Mouse (Mus musculus): ENCODE results near the gene Klra1. TPM values are rescaled to one million over a fixed set of nuclear protein-coding genes. Genes with fewer than 3 reads are reported as not detected.
"Not testable (repeated sequence)": the region's sequence is repeated elsewhere in the genome, so short reads cannot be mapped to it uniquely, and the experiment has no call there.

Gene Klra1
- total RNA-seq (2021) = not detected
- long read RNA-seq, experiment 1 = 0 reads
- long read RNA-seq, experiment 2 = 0 reads

DNA sequence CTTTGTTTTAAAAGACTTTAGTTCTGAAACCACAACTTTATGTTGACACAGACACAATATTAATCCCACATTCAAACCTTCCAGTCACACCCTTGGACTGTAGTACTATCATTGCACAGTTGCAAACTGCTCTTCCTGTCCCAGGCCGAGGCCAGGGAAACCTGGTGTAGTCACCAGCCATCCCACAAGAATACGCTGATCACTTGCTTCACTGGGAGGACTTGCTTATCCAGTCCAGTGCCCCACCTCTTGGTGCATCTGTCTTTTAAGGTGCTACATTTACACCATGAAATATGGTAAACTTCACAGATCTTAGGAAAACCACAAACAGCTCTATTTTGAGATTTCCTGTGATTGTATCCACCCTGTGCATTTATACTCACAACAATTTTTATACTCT, at the start of gene Klra1:
Gene Klra1, minus strand, starts transcription at position 125 of the 400 bp plus-strand sequence.
- DNase-seq = no peak

DNA sequence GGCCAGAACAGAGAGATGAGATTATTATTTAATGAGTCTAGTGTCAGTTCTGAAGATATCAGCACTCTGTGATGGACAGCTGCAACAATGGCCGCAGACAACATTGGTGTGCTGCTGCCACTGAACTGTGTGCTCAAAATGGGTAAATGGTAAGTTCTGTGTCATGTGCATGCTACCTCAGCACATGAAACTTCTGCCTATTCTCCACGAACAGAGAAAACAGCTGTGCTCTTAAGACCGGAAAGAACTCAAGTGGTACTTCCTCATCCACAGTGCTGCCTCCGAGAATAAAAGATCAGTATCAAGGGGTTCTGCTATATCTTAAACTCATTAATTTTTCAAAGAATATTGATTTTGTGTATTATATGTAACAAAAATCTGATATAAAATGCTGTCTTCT, 42.8 kb upstream of the Klra1 start:
- DNase-seq = peak in 1 of 2 experiments; percentile 7

DNA sequence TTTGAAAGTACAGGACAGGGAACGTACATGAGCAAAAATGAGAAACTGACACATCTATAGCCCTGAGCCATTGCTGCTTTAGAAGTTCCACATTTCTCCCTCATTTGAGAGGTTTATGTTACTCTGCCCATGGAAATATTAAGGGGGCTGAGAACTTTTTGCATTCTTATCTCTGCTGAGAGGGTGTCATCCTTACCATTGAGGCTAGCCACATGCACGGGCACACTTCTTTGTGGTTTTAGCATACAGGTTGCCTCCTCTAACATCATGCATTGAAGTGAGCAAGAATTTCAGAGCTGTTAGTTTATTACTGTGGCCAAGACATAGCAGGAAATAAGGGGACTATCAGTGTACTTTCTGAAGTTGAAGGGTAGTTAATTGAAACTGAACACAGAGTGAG, 32.5 kb upstream of the Klra1 start:
- no peak for DNase-seq

DNA sequence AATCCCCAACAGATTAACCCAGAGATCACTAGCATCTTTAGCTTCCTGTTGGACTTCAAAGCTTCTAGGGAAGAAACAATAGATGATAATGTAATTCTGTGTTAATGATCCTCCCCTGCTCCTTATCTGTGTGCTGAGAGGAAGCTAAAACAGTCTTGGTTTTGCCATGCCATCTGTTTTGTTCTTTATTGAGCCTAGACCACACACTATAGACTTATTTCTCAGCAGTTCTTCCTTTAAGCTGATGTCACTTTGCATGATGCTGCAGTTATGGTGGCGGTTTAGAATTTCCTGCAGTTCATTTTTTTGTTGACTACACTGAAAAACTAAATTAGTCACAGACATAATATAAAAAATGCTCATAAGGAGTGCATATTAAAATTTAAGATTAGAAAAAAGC, 18.2 kb upstream of the Klra1 start:
- DNase-seq = no peak

DNA sequence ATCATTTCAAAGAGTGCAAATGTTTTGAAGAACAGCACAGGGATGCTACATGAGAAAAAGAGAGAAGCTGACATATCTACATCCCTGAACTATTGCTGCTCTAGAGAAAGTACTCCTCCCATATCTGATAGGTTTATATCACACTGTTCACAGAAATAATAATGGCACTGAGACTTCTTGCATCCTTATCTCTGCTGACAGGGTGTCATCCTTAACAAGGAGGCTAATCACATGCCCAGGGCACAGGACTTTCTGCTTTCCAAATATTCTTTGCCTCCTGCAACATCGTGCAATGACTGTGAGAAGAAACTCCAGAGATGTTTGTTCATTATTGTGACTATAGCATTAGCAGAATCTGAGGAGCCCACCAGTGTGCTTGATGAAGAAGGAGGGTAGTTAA, 871 bp downstream of the Klra1 start:
- DNase-seq = no peak

DNA sequence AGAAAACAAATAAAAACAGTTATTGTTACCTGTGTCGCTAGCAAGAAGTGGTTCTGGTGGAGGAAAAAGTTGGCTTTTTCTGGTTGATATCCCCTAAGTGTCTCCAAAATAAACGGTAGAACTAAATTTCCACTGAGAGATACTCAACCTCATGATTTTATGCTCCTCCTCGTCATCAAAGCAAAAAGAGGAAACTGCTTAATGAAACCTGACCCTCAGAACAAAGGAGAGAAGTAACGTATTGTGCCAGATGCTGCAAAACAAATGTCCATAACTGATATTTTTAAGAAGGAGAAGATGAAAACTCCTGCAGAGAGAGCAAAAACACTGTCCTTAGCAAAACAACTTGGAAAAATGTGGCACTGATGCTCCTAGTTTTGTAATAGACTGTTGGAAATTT, 4.3 kb downstream of the Klra1 start:
- DNase-seq = no peak

DNA sequence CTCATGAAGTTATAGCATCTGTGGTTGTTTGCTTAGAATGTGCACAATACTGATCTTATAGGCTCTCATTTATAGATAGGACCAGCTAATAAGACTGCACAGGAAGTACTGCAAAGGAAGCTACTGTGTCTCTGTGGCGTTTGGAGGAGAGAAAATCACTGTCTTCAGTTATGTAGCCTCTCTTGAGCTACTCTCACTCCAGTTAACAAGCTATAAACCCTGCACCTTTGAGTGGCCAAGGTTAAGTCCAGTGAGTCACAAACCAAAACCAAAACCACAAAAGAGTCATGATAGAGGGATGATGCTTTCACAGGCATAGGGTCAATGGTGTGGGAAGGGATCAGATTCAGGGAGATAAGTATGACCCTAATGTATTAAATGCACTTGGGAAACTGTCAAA, 41.3 kb downstream of the Klra1 start:
- not testable (repeated sequence) for DNase-seq

DNA sequence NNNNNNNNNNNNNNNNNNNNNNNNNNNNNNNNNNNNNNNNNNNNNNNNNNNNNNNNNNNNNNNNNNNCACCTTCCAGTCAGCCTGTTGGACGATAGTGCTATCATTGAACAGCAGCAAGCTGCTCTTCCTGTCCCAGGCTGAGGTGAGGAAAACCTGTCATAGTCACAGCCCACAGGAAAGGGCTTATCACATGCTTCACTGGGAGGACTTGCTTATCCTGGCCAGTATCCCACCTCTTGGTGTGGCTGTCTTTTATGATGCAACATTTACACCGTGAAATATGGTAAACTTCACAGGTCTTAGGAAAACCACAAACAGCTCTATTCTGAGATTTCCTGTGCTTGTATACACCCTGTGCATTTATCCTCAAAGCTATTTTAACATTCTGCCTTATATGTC, 44.7 kb downstream of the Klra1 start:
- not testable (repeated sequence) for DNase-seq

DNA sequence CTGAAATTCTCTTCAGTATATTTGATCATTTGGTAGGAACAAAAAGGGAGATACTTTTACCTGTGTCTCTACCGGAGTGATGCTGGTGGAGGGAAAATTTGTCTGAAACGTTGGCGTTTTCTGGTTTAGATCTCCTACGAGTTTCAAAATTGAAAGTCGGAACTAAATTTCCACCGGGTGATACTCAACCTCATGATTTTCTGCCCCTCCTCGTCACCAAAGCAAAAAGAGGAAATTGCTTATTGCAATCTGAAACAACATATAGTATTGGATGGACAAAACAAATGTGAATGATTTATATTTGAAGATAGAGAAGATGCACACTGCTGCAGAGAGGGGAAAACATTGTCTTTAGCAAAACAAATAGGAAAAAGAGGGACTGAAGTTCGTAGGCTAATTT, 49.3 kb downstream of the Klra1 start, which contains the start of gene Klra3:
Gene Klra3, minus strand, starts transcription at position 164 of the 400 bp plus-strand sequence.
- no peak for DNase-seq

Other genes with a start within 250 kb of the Klra1 start
- gene Klra9, start 193.8 kb downstream of the Klra1 start, total RNA-seq (2021) = 1 to 10 TPM; 1.4 to 2.5 TPM
- not detected for gene Klra7, start 153.6 kb downstream of the Klra1 start, total RNA-seq (2021)
- gene Klra10, start 104.9 kb downstream of the Klra1 start, total RNA-seq (2021) = not detected
- gene Klra3, start 49.3 kb downstream of the Klra1 start, total RNA-seq (2021) = not detected

Data from heart, adult 18-20 months (tissue).